Mouse (Mus musculus) layer of hippocampus, adult 11-12 months (tissue): ENCODE measurements around the gene Elp4.

Experiments
- DNase-seq: peaks from one replicate; pipeline ENCODE4 v3.0.0; 2022; ENCODE audit warnings: low spot score

Elp4 gene

GRCm38 (mm10) chr2:105715409-105716115 lies 188.8 kb downstream of the Elp4 start:
- DNase-seq = peak; percentile 19

- DNase-seq = no peak
These were observed 193.9 kb downstream of the Elp4 start for GRCm38 (mm10) chr2:105710511-105710910.

DNA sequence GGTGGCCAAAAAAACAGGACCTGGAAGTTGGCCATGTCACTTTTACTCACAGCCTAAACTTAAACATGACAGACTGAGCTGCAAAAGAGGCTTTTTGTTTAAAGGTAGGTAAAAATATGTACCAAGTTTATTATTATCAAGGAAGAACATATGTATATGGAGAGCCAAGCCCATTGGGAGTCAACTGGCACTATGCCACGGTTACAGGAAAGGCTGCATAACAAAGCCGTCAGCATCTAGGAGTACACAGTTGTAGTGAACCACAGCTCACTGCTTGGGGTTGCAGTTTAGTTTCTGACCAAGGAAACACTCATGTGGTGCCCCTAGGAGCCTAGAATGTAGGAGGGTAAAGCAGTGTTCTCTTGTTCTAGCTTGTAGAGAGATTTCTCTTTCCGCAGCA lies 195.2 kb downstream of the Elp4 start:
- no peak for DNase-seq

GRCm38 (mm10) chr2:105705320-105705719 lies 199.0 kb downstream of the Elp4 start:
- no peak for DNase-seq

- no peak for DNase-seq
These were observed 201.8 kb downstream of the Elp4 start for GRCm38 (mm10) chr2:105702586-105702985.

DNA sequence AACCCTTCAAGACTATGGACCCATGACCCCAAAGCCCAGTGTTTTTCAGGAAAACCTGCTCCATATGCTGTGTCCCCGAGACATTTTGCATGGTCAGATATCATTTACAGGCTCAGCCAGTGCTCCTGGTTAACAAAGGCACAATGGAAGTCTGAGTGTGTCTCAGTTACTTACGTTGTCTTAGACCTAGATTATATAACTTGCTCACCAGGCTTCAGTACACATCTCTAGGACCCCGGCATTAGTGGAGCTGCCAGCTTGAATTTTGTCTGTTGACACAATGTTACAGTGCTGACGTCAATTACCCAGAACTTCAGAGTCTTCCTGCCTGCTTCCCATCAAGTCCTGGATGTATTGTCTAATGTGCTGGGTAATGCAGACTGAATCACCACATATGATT lies 202.6 kb downstream of the Elp4 start:
- DNase-seq = no peak

DNA sequence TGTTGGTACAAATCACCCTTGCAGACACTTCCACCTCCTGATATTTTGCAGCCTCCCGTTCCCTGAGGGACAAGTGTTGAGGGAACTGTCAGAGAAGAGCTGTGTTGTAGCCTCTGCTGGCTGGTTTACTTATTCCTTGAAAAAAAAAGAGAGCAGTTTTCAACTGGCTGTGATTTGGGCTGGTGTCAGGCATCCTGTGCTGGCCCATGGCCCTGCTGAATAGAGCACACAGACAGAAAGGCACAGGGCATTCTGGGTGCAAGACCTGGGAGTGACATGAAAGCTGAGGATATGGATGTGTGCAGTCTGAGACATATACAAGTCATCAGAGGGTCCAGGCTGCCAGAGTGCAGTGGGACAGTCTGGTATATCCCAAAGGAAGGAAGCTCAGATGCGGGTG lies 205.7 kb downstream of the Elp4 start:
- DNase-seq = no peak

GRCm38 (mm10) chr2:105697741-105698140 lies 206.6 kb downstream of the Elp4 start:
- DNase-seq = no peak

DNA sequence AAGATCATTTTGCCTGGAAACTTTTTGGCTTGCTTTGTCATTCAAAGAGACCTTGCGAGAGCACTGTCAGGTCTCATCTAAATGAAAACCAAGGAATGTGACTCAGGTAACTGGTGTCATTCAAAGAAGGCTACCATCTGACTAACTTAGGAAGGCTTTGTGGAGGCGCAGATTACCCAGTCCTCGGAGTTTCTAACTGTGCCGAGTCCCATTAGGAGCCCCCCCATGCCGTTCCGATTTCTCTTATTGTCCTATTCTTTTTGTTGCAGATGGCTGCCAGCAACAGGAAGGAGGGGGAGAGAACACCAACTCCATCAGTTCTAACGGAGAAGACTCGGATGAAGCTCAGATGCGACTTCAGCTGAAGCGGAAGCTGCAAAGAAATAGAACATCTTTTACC lies 213.1 kb downstream of the Elp4 start:
- no peak for DNase-seq

DNA sequence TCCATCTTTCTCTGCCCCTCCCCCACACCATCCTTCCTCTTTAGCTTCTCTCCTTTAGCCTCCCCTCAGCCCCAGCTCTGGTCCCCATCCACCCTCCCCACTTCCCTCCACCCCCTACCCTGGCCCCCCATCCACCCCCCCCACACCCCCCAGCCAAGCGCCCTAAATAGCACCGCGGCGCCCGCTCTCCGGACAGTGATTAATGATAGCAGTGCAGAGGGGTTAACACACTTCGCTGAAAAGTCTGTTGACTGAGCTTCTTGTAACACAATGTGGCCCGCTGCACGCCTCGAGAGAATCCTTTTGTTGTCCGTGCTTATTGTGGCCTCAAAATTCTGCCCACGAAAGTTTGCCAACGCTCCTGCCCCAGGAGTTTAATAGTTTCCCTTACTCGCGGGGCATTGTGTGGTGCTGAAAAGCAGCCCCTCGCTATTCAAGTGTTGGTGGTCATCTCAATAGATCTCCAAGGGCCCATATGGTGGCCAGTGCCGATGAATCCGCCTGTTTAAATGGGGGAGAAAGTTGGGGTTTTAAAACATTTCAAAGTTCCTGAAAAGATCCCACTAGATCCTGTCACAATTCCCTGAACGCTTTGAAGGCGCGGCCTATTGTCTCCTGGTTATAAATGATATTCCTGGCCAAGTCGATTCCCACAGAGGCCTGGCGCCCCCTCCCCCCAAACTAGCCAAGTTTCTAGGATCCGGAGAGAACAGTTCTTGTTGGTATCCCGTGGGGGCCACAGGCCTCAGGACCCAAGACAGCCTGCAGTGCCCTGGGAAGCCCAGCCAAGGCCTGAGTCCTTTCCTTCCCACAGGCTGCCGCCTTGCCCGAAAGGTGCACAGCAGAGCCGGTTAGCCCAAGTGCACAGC lies 214.4 kb downstream of the Elp4 start:
- no peak for DNase-seq

DNA sequence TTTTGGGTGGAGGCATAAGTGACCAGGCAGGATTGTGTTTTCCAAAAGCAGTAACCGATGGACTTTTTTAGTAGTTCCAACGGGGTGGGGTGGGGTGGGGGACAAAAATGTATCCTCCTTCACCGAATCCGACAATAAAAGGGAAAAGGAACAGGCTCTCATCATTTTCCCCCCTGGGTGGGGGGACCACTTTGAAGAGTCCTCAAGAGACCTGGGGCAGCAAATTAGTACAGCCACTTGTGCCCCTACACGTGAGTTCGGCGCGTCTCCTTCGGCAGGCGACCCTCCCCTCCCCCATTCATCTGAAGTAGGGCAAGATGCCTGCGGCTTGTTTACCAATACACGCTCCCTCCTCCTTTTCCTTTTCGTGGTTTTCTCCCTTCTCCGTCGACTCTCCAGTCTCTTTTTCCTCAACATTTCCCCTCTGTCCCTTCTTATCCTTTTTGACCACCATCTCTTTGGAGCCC lies 215.0 kb downstream of the Elp4 start:
- no peak for DNase-seq

DNA sequence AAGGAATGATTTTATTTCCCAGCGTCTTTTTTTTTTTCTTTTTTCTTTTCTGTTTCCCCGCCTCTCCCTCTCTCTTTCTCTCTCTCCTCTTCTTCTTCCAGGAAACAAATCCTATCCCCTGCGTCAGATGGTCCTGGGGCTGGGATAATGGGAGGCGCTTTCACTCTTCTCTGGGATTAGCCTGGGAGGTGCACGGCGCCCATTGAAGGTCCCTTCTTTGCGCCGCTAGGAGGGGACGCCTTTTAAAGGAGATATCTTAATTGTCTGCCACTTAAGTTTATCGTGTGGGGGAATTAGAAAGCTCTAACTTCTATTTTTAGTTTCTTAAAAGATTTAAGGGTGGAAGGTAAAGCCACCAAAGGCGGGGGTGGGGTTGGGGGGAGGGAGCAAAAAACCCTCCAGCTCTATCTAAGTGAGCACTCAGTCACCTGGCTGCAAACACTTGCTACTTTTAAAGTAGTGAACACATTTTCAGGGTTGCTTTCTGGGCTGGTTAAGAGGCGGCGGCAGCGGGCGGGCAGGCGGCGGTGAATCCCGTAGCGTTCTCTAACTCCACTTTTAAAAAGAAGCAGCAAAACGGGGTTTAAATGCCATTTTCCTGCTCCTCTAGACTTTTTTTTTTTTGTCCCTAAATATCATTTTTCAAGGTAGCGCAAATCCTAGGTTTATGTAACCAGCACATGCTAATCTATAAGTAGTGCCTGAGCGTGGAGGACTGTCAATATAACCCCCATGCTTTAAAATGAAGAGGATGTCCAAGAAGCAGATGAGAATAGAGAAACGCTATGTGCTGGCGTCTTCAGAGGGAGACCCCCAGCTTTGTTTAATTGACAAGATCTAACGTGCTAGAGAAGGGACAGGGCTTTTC lies 215.7 kb downstream of the Elp4 start:
- DNase-seq = no peak

- no peak for DNase-seq
These were observed 216.4 kb downstream of the Elp4 start for GRCm38 (mm10) chr2:105688011-105688410.

GRCm38 (mm10) chr2:105687317-105687991 lies 216.9 kb downstream of the Elp4 start:
- DNase-seq = no peak

DNA sequence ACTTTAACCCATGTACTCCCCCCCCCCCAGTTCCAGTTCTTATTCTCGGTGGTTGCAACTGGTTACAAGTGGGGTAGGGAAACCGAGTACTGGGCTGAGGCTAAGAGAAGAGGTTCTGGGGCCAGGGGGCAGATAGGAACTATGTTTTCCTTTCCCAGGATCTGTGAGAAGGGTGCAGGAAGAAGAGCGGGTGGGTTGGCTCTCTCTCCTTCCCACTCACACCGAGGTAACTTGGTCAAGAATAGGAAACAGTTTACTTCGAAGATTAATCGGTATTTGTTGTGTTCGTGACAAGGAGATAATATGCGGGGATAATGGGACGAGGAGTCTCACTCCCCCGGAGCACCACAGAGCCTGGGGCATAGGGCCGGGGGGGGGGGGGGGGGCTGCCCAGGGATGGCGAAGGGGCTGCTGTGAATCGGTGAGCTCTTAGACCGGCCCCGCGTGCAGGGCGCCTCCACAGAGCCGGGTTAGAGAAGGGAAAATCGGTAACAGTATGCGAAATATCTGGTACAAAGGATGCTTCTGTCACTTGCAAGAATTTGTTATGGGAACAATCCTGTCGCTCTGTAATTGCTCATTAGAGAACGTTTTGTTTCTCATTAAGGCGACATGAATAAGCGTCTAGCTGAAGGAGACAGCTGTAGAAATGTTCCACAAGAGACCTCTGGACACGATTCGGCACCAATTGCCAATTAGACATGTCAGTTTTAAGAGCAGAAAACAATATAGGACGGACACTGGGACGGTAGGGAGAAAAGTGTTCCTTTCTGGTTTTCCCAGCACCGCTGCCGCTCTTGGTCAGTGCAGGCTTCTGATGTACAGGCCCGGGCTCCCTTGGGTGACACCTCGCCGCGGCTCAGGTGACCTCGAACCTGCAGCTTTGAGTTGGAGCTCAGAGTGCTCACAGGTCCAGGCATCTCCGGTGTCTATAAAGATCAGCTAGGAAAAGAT lies 217.7 kb downstream of the Elp4 start:
- no peak for DNase-seq

- no peak for DNase-seq
These were observed 218.7 kb downstream of the Elp4 start for GRCm38 (mm10) chr2:105685651-105686050.

GRCm38 (mm10) chr2:105684991-105685650 lies 219.2 kb downstream of the Elp4 start:
- no peak for DNase-seq

GRCm38 (mm10) chr2:105683771-105684410 lies 220.5 kb downstream of the Elp4 start:
- no peak for DNase-seq

- no peak for DNase-seq
These were observed 221.6 kb downstream of the Elp4 start for GRCm38 (mm10) chr2:105682634-105683351.
